Mouse (Mus musculus) MEL (cell line): ENCODE measurements around the gene Gpatch3.

Source experiments
- CTCF ChIP-seq, 3 experiments: IDR thresholded peaks in 2 of 3; conservative IDR thresholded peaks in 1 of 3; 2 replicates each; pipeline ENCODE4 v1.5.1; 2011 to 2012; ENCODE audit warnings: low read length in 3 of 3, low read depth in 2 of 3, mild to moderate bottlenecking in 2 of 3, improper control_type of control experiment in 1 of 3, inconsistent platforms in 1 of 3, mixed read lengths in 1 of 3, moderate library complexity in 1 of 3; ENCODE audit not compliant: control insufficient read depth in 1 of 3, insufficient read depth in 1 of 3, poor library complexity in 1 of 3, severe bottlenecking in 1 of 3
- GATA1 ChIP-seq: IDR thresholded peaks from 2 replicates; pipeline ENCODE4 v1.6.1; 2011; ENCODE audit warnings: low read depth, low read length, improper control_type of control experiment
- NELFE ChIP-seq: IDR thresholded peaks from 2 replicates; pipeline ENCODE4 v1.6.1; 2011; ENCODE audit warnings: low read depth, low read length, improper control_type of control experiment
- NRF1 ChIP-seq: IDR thresholded peaks from 2 replicates; pipeline ENCODE4 v1.6.1; 2014; ENCODE audit warnings: low read depth, mild to moderate bottlenecking, inconsistent platforms, low read length, improper control_type of control experiment, moderate library complexity; ENCODE audit not compliant: poor library complexity, insufficient read depth, severe bottlenecking
- POLR2A ChIP-seq, 2 experiments: IDR thresholded peaks; 2 replicates each; pipeline ENCODE4 v1.6.1; 2011 to 2012; ENCODE audit warnings: low read length in 2 of 2, mild to moderate bottlenecking in 2 of 2, control low read depth in 1 of 2, improper control_type of control experiment in 1 of 2, low read depth in 1 of 2, moderate library complexity in 1 of 2; ENCODE audit not compliant: control insufficient read depth in 1 of 2, insufficient read depth in 1 of 2, poor library complexity in 1 of 2
- SIN3A ChIP-seq: IDR thresholded peaks from 2 replicates; pipeline ENCODE4 v1.6.1; 2012; ENCODE audit warnings: low read length, improper control_type of control experiment, inconsistent platforms
- TBP ChIP-seq: IDR thresholded peaks from 2 replicates; pipeline ENCODE4 v1.8.0; 2011; ENCODE audit warnings: low read depth, low read length, improper control_type of control experiment
- USF1 ChIP-seq: IDR thresholded peaks from 2 replicates; pipeline ENCODE4 v1.6.1; 2014; ENCODE audit warnings: low read depth, mild to moderate bottlenecking, inconsistent platforms, low read length, improper control_type of control experiment, moderate library complexity

DNA sequence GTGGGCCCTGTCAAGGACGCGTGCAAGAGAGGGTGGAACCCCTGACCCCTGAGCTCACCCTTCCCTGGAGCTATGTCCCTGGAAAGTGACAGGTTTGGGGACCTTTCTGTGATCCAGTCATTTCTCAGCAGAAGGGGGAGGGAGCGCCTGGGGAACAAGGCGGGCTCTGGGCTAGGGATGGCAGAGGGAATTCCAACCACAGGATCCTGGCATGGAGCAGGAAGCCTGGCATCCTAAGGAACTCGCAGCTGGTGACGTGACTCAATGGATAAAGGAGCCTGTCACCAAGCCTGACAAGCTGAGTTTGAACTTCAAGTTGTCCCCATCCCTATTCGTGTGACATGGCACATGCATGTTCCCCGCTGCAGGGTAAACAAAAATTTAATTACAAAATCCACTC, 38.5 kb downstream of the Gpatch3 start:
- no peak for TF ChIP-seq USF1
- no peak for TF ChIP-seq GATA1
- no peak for TF ChIP-seq TBP
- no peak for TF ChIP-seq CTCF (IDR thresholded peaks at IDR 0.05 in 2 of 3, conservative IDR thresholded peaks at IDR 0.05 in 1 of 3; ENCODE audit: control insufficient read depth in 1 of 3, insufficient read depth in 1 of 3, low read depth in 2 of 3, low read length in 3 of 3, poor library complexity in 1 of 3, severe bottlenecking in 1 of 3)
- no peak for TF ChIP-seq NELFE
- no peak for TF ChIP-seq SIN3A
- TF ChIP-seq POLR2A (IDR thresholded peaks at IDR 0.05; ENCODE audit: control insufficient read depth in 1 of 2, insufficient read depth in 1 of 2, low read depth in 1 of 2, low read length in 2 of 2, poor library complexity in 1 of 2): no peak
- TF ChIP-seq NRF1: no peak
